Mouse (Mus musculus): ENCODE measurements around the gene Prf1. TPM values are rescaled to one million over a fixed set of nuclear protein-coding genes. Genes with fewer than 3 reads are reported as not detected.
A peak's percentile ranks its signal among the peaks of the same experiment; 100 is the strongest.

Prf1 gene
- polyA plus RNA-seq, 1 experiment from 2014 or later = not detected

GRCm38 (mm10) chr10:61315324-61315880 is 17.8 kb downstream of the Prf1 start:
- Histone ChIP-seq H3K9me3 (replicated peaks) (no peaks in the 10 kb centered on the region), H3K9ac (no peak overlapping the region), H3K4me1 (peaks cover 9% of the 10 kb centered on the region), H3K4me3 (replicated peaks) (no peak overlapping the region), H3K36me3 (peaks cover 12% of the 10 kb centered on the region), H3K27me3 (no peaks in the 10 kb centered on the region), H3K27ac (replicated peaks) (no peak overlapping the region), H3K4me2 (replicated peaks) (no peak overlapping the region)
- ATAC-seq (ENCODE audit: insufficient number of reproducible peaks, low FRiP score, low TSS enrichment, low read depth) = no peak
- WGBS = 49% methylated on average over 9 of the region's 9 CpGs

- no peaks in the 10 kb centered on the region for H3K9me3 ChIP-seq (replicated peaks)
- H3K4me1 ChIP-seq = no peaks in the 10 kb centered on the region
- H3K36me3 ChIP-seq = peaks cover 20% of the 10 kb centered on the region
- ATAC-seq (ENCODE audit: insufficient number of reproducible peaks, low FRiP score, low TSS enrichment, low read depth) = no peak
- no peak overlapping the region for H3K4me3 ChIP-seq (replicated peaks)
- no peak overlapping the region for H3K9ac ChIP-seq
- H3K27ac ChIP-seq (replicated peaks) = no peak overlapping the region
- no peaks in the 10 kb centered on the region for H3K27me3 ChIP-seq
- WGBS = 86% methylated on average over 3 of the region's 3 CpGs
- H3K4me2 ChIP-seq (replicated peaks) = no peak overlapping the region
Observed at GRCm38 (mm10) chr10:61318527-61318926, 20.9 kb downstream of the Prf1 start.

- no peak overlapping the region for H3K4me2 ChIP-seq (replicated peaks)
- ATAC-seq (ENCODE audit: insufficient number of reproducible peaks, low FRiP score, low TSS enrichment, low read depth) = no peak
- 60% methylated on average over 8 of the region's 8 CpGs for WGBS
Observed at GRCm38 (mm10) chr10:61324717-61325116, 27.1 kb downstream of the Prf1 start.

GRCm38 (mm10) chr10:61325782-61326328 is 28.2 kb downstream of the Prf1 start:
- Histone ChIP-seq H3K4me2 (replicated peaks) (no peak overlapping the region), H3K27ac (replicated peaks) (no peak overlapping the region), H3K27me3 (no peaks in the 10 kb centered on the region), H3K9ac (no peak overlapping the region), H3K4me3 (replicated peaks) (no peak overlapping the region), H3K36me3 (peaks cover 5% of the 10 kb centered on the region; the same call in 1 of the 2 replicates), H3K9me3 (replicated peaks) (no peaks in the 10 kb centered on the region), H3K4me1 (peaks cover 28% of the 10 kb centered on the region)
- ATAC-seq (ENCODE audit: insufficient number of reproducible peaks, low FRiP score, low TSS enrichment, low read depth) = no peak; the same call in 1 of the 2 replicates
- 34% methylated on average over 9 of the region's 9 CpGs for WGBS

More at GRCm38 (mm10) chr10:61324717-61325116, 27.1 kb downstream of the Prf1 start:
- no peaks in the 10 kb centered on the region for H3K9me3 ChIP-seq (replicated peaks)
- peaks cover 15% of the 10 kb centered on the region for H3K36me3 ChIP-seq
- H3K4me1 ChIP-seq = peaks cover 22% of the 10 kb centered on the region
- no peak overlapping the region; the same call in 1 of the 2 replicates for H3K27ac ChIP-seq (replicated peaks)
- H3K27me3 ChIP-seq = no peaks in the 10 kb centered on the region
- no peak overlapping the region for H3K4me3 ChIP-seq (replicated peaks)
- no peak overlapping the region for H3K9ac ChIP-seq

GRCm38 (mm10) chr10:61327545-61327944 is 29.9 kb downstream of the Prf1 start:
- Histone ChIP-seq H3K36me3 (peaks cover 5% of the 10 kb centered on the region; the same call in 1 of the 2 replicates), H3K4me2 (replicated peaks) (no peak overlapping the region), H3K27me3 (no peaks in the 10 kb centered on the region), H3K4me3 (replicated peaks) (no peak overlapping the region), H3K4me1 (peaks cover 34% of the 10 kb centered on the region), H3K9me3 (replicated peaks) (no peaks in the 10 kb centered on the region), H3K9ac (no peak overlapping the region), H3K27ac (replicated peaks) (no peak overlapping the region)
- 72% methylated on average over 10 of the region's 10 CpGs for WGBS
- no peak for ATAC-seq (ENCODE audit: insufficient number of reproducible peaks, low FRiP score, low TSS enrichment, low read depth)

- H3K4me3 ChIP-seq (replicated peaks) = no peak overlapping the region
- no peaks in the 10 kb centered on the region for H3K9me3 ChIP-seq (replicated peaks)
- H3K36me3 ChIP-seq = peaks cover 6% of the 10 kb centered on the region
- H3K4me2 ChIP-seq (replicated peaks) = no peak overlapping the region
- ATAC-seq (ENCODE audit: insufficient number of reproducible peaks, low FRiP score, low TSS enrichment, low read depth) = peak; percentile 31; the same call in 1 of the 2 replicates
- 40% methylated on average over 7 of the region's 7 CpGs for WGBS
- no peak overlapping the region for H3K9ac ChIP-seq
- H3K4me1 ChIP-seq = peaks cover 34% of the 10 kb centered on the region
- H3K27ac ChIP-seq (replicated peaks) = no peak overlapping the region
- H3K27me3 ChIP-seq = no peaks in the 10 kb centered on the region
Observed at GRCm38 (mm10) chr10:61328927-61329326, 31.3 kb downstream of the Prf1 start.

GRCm38 (mm10) chr10:61331046-61331445 is 33.4 kb downstream of the Prf1 start:
- Histone ChIP-seq H3K9me3 (replicated peaks) (no peaks in the 10 kb centered on the region), H3K4me3 (replicated peaks) (no peak overlapping the region), H3K36me3 (peaks cover 6% of the 10 kb centered on the region), H3K9ac (no peak overlapping the region), H3K4me2 (replicated peaks) (no peak overlapping the region), H3K27me3 (no peaks in the 10 kb centered on the region), H3K4me1 (peaks cover 23% of the 10 kb centered on the region), H3K27ac (replicated peaks) (peak overlapping the region; percentile 11; the same call in 1 of the 2 replicates)
- WGBS = 64% methylated on average over 5 of the region's 5 CpGs
- 0 out of 2 replicates have a peak, but pooled peaks have one; percentile 34 for ATAC-seq (ENCODE audit: insufficient number of reproducible peaks, low FRiP score, low TSS enrichment, low read depth)

GRCm38 (mm10) chr10:61334545-61334944 is 36.9 kb downstream of the Prf1 start:
- H3K27ac ChIP-seq (replicated peaks) = no peak overlapping the region
- no peak for ATAC-seq (ENCODE audit: insufficient number of reproducible peaks, low FRiP score, low TSS enrichment, low read depth)
- peaks cover 6% of the 10 kb centered on the region for H3K36me3 ChIP-seq
- H3K4me3 ChIP-seq (replicated peaks) = no peak overlapping the region
- H3K27me3 ChIP-seq = no peaks in the 10 kb centered on the region
- H3K4me1 ChIP-seq = peaks cover 12% of the 10 kb centered on the region
- WGBS = 65% methylated on average over 7 of the region's 7 CpGs
- no peaks in the 10 kb centered on the region for H3K9me3 ChIP-seq (replicated peaks)
- H3K4me2 ChIP-seq (replicated peaks) = no peak overlapping the region
- H3K9ac ChIP-seq = no peak overlapping the region

GRCm38 (mm10) chr10:61336137-61336536 is 38.5 kb downstream of the Prf1 start:
- Histone ChIP-seq H3K4me2 (replicated peaks) (no peak overlapping the region), H3K4me1 (peaks cover 3% of the 10 kb centered on the region), H3K9me3 (replicated peaks) (no peaks in the 10 kb centered on the region), H3K9ac (no peak overlapping the region), H3K36me3 (peaks cover 6% of the 10 kb centered on the region), H3K27ac (replicated peaks) (no peak overlapping the region), H3K27me3 (no peaks in the 10 kb centered on the region), H3K4me3 (replicated peaks) (no peak overlapping the region)
- WGBS = 23% methylated on average over 6 of the region's 6 CpGs
- ATAC-seq (ENCODE audit: insufficient number of reproducible peaks, low FRiP score, low TSS enrichment, low read depth) = no peak

- H3K9me3 ChIP-seq (replicated peaks) = no peaks in the 10 kb centered on the region
- ATAC-seq (ENCODE audit: insufficient number of reproducible peaks, low FRiP score, low TSS enrichment, low read depth) = no peak
- H3K4me3 ChIP-seq (replicated peaks) = no peak overlapping the region
- H3K4me2 ChIP-seq (replicated peaks) = no peak overlapping the region
- no peaks in the 10 kb centered on the region for H3K4me1 ChIP-seq
- H3K27ac ChIP-seq (replicated peaks) = no peak overlapping the region
- no peaks in the 10 kb centered on the region for H3K27me3 ChIP-seq
- H3K9ac ChIP-seq = no peak overlapping the region
- 81% methylated on average over 5 of the region's 5 CpGs for whole genome bisulfite sequencing
- peaks cover 7% of the 10 kb centered on the region for H3K36me3 ChIP-seq
Observed at GRCm38 (mm10) chr10:61336592-61336991, 39.0 kb downstream of the Prf1 start.

- H3K9ac ChIP-seq = no peak overlapping the region
- peaks cover 12% of the 10 kb centered on the region for H3K36me3 ChIP-seq
- H3K27me3 ChIP-seq = no peaks in the 10 kb centered on the region
- no peak overlapping the region for H3K4me3 ChIP-seq (replicated peaks)
- WGBS = 83% methylated on average over 11 of the region's 11 CpGs
- H3K27ac ChIP-seq (replicated peaks) = no peak overlapping the region
- ATAC-seq (ENCODE audit: insufficient number of reproducible peaks, low FRiP score, low TSS enrichment, low read depth) = no peak
- peaks cover 4% of the 10 kb centered on the region; the same call in 1 of the 2 replicates for H3K4me1 ChIP-seq
- H3K9me3 ChIP-seq (replicated peaks) = no peaks in the 10 kb centered on the region
- no peak overlapping the region for H3K4me2 ChIP-seq (replicated peaks)
Observed at GRCm38 (mm10) chr10:61337665-61338064, 40.0 kb downstream of the Prf1 start.

GRCm38 (mm10) chr10:61339216-61339615 is 41.6 kb downstream of the Prf1 start:
- Histone ChIP-seq H3K4me3 (replicated peaks) (no peak overlapping the region), H3K27ac (replicated peaks) (no peak overlapping the region), H3K4me2 (replicated peaks) (no peak overlapping the region), H3K9ac (no peak overlapping the region), H3K9me3 (replicated peaks) (no peaks in the 10 kb centered on the region), H3K36me3 (peaks cover 7% of the 10 kb centered on the region; the same call in 1 of the 2 replicates), H3K27me3 (no peaks in the 10 kb centered on the region), H3K4me1 (peaks cover 4% of the 10 kb centered on the region; the same call in 1 of the 2 replicates)
- WGBS = 90% methylated on average over 9 of the region's 9 CpGs
- ATAC-seq (ENCODE audit: insufficient number of reproducible peaks, low FRiP score, low TSS enrichment, low read depth) = no peak
